In genomic region chr7:128744684-128745485, GRCm38 (mm10) we compare ENCODE assay signal across 8 mouse cellular contexts. TPM values are rescaled to one million over a fixed set of nuclear protein-coding genes. Genes with fewer than 3 reads are reported as not detected.
DNase-seq lines count a peak whose midpoint lies in the region; ATAC-seq and TF ChIP-seq lines count a peak whose summit lies in the region.

Gene Sec23ip, plus strand, starts transcription at chr7:128744943.

- under 1% methylated on average over 55 of the region's 55 CpGs for WGBS in cerebellum, adult 2 months
- under 1% methylated on average over 55 of the region's 55 CpGs for WGBS in forebrain, postnatal 0 days
- under 1% methylated on average over 55 of the region's 55 CpGs for WGBS in lung, embryonic 15.5 days

- H3K36me3 ChIP-seq in MEL (ENCODE audit: control insufficient read depth in 1 of 2, insufficient read depth in 2 of 2, low read length in 2 of 2): peaks cover 0 to 46% of the 10 kb centered on the region in 2 experiments; a peak in 3 of 4 replicates
- no peaks in the 10 kb centered on the region for H3K36me3 ChIP-seq in forebrain, postnatal 0 days (ENCODE audit: insufficient read depth)
- peaks cover under 1% of the 10 kb centered on the region for H3K36me3 ChIP-seq in lung, embryonic 15.5 days

- H3K27ac ChIP-seq in MEL (ENCODE audit: control insufficient read depth, low read depth, low read length): peak within 1 kb of the TSS; percentile 76
- peak within 1 kb of the TSS; percentile 18; the same call in 1 of the 2 replicates for H3K27ac ChIP-seq in cerebellum, adult 2 months (ENCODE audit: insufficient read depth, low read length)
- peak within 1 kb of the TSS; percentile 84 for H3K27ac ChIP-seq in forebrain, postnatal 0 days (ENCODE audit: low read depth, low read length)
- peak within 1 kb of the TSS; percentile 34 for H3K27ac ChIP-seq in lung, embryonic 15.5 days

- TF ChIP-seq RAD21 in MEL (IDR thresholded peaks at IDR 0.05; ENCODE audit: low read depth, low read length): no peak

- TF ChIP-seq CTCF in MEL (IDR thresholded peaks at IDR 0.05 in 2 of 3, conservative IDR thresholded peaks at IDR 0.05 in 1 of 3; ENCODE audit: control insufficient read depth in 1 of 3, insufficient read depth in 1 of 3, low read depth in 2 of 3, low read length in 3 of 3, poor library complexity in 1 of 3, severe bottlenecking in 1 of 3): no peak
- no peak for TF ChIP-seq CTCF in cerebellum, adult 2 months (IDR thresholded peaks at IDR 0.05; ENCODE audit: borderline replicate concordance, insufficient read depth, low read depth, low read length)
- no peak for TF ChIP-seq CTCF in forebrain, postnatal 0 days (IDR thresholded peaks at IDR 0.05; ENCODE audit: low read depth)

- no peaks in the 10 kb centered on the region for H3K9me3 ChIP-seq in MEL (replicated peaks; ENCODE audit: insufficient read depth, low read length)
- H3K9me3 ChIP-seq in forebrain, postnatal 0 days (ENCODE audit: low read length): no peaks in the 10 kb centered on the region
- H3K9me3 ChIP-seq in lung, embryonic 15.5 days: no peaks in the 10 kb centered on the region

- ATAC-seq in forebrain, postnatal 0 days: peak; percentile 90
- ATAC-seq in lung, embryonic 15.5 days (ENCODE audit: borderline replicate concordance, extremely low read depth, low FRiP score, low TSS enrichment): peak; percentile 81

- peak; percentile 93 to 99 for TF ChIP-seq POLR2A in MEL (IDR thresholded peaks at IDR 0.05; ENCODE audit: control insufficient read depth in 1 of 2, insufficient read depth in 1 of 2, low read depth in 1 of 2, low read length in 2 of 2, poor library complexity in 1 of 2)
- peak; percentile 96 for TF ChIP-seq POLR2A in cerebellum, adult 2 months (IDR thresholded peaks at IDR 0.05; ENCODE audit: borderline replicate concordance, insufficient read depth, low read length)

- H3K9ac ChIP-seq in MEL (ENCODE audit: control insufficient read depth, low read depth, low read length, poor library complexity, severe bottlenecking): peak within 1 kb of the TSS; percentile 84
- peak within 1 kb of the TSS; percentile 95 for H3K9ac ChIP-seq in forebrain, postnatal 0 days
- H3K9ac ChIP-seq in lung, embryonic 15.5 days: peak within 1 kb of the TSS; percentile 78

- DNase-seq in MEL (ENCODE audit: low read depth, low spot score): peak; percentile 99
- DNase-seq in cerebellum, adult 2 months: peak; percentile 98 to 99
- peak; percentile 98 for DNase-seq in forebrain, postnatal 0 days
- DNase-seq in heart, postnatal 4 days: peak; percentile 98
- peak; percentile 99 for DNase-seq in layer of hippocampus, adult 8-10 months (ENCODE audit: low spot score in 2 of 2)
- DNase-seq in ovary, adult 18-20 months (ENCODE audit: low spot score): peak; percentile 98
- DNase-seq in thymus, postnatal 0 days (ENCODE audit: low spot score): peak; percentile 97

- H3K27me3 ChIP-seq in MEL (ENCODE audit: control insufficient read depth in 1 of 2, insufficient read depth in 2 of 2, low read length in 2 of 2): no peaks in the 10 kb centered on the region
- no peaks in the 10 kb centered on the region for H3K27me3 ChIP-seq in cerebellum, adult 2 months (ENCODE audit: control insufficient read depth, insufficient read depth, low read length)
- no peaks in the 10 kb centered on the region for H3K27me3 ChIP-seq in forebrain, postnatal 0 days (ENCODE audit: insufficient read depth, low read length)
- H3K27me3 ChIP-seq in lung, embryonic 15.5 days: 0 out of 2 replicates have a peak, but pooled peaks cover 3% of the 10 kb centered on the region

- H3K4me2 ChIP-seq in forebrain, postnatal 0 days (ENCODE audit: low read depth): peak within 1 kb of the TSS; percentile 88
- peak within 1 kb of the TSS; percentile 76 for H3K4me2 ChIP-seq in lung, embryonic 15.5 days

- TF ChIP-seq EP300 in MEL (IDR thresholded peaks at IDR 0.05; ENCODE audit: low read depth in 1 of 2, low read length in 2 of 2): peak in 1 of 2 experiments; percentile 16; a peak in 1 of 4 replicates

- H3K4me3 ChIP-seq in MEL (ENCODE audit: control insufficient read depth in 1 of 2, insufficient read depth in 1 of 2, low read depth in 2 of 2, low read length in 2 of 2): peak within 1 kb of the TSS; percentile 56 to 72
- H3K4me3 ChIP-seq in cerebellum, adult 2 months (replicated peaks; ENCODE audit: insufficient read depth, low read depth, low read length): peak within 1 kb of the TSS; percentile 80
- H3K4me3 ChIP-seq in forebrain, postnatal 0 days (ENCODE audit: low read depth, low read length): peak within 1 kb of the TSS; percentile 97
- peak within 1 kb of the TSS; percentile 78 for H3K4me3 ChIP-seq in lung, embryonic 15.5 days

- peaks cover 9 to 41% of the 10 kb centered on the region in 2 experiments for H3K4me1 ChIP-seq in MEL (ENCODE audit: control insufficient read depth in 1 of 2, insufficient read depth in 2 of 2, low read length in 2 of 2)
- H3K4me1 ChIP-seq in cerebellum, adult 2 months (ENCODE audit: control insufficient read depth, insufficient read depth, low read length): peaks cover 6% of the 10 kb centered on the region
- H3K4me1 ChIP-seq in forebrain, postnatal 0 days (ENCODE audit: insufficient read depth): peaks cover 10% of the 10 kb centered on the region
- H3K4me1 ChIP-seq in lung, embryonic 15.5 days: peaks cover 37% of the 10 kb centered on the region

- H3K79me2 ChIP-seq in MEL (ENCODE audit: control insufficient read depth, insufficient read depth, low read length, poor library complexity): peaks cover 47% of the 10 kb centered on the region

TF ChIP-seq in MEL, 35 proteins besides CTCF, POLR2A, EP300 and RAD21 (continues in another document):
- TF ChIP-seq ELF1 (IDR thresholded peaks at IDR 0.05; ENCODE audit: low read depth, low read length): peak; percentile 99
- TF ChIP-seq RCOR1 (IDR thresholded peaks at IDR 0.05; ENCODE audit: low read depth, low read length): peak; percentile 93
- no peak for TF ChIP-seq E2F4 (IDR thresholded peaks at IDR 0.05; ENCODE audit: borderline replicate concordance, low read depth, low read length)
- TF ChIP-seq UBTF (IDR thresholded peaks at IDR 0.05; ENCODE audit: borderline replicate concordance, insufficient read depth, low read depth, low read length): no peak
- TF ChIP-seq HCFC1 (IDR thresholded peaks at IDR 0.05; ENCODE audit: low read depth, low read length): peak; percentile 99
- 0 out of 2 replicates have a peak, but pooled peaks have one; percentile 42 for TF ChIP-seq MAZ (IDR thresholded peaks at IDR 0.05; ENCODE audit: low read depth, low read length)
- no peak for TF ChIP-seq ZKSCAN1 (IDR thresholded peaks at IDR 0.05; ENCODE audit: low read depth, low read length)
- TF ChIP-seq POLR2AphosphoS2 (IDR thresholded peaks at IDR 0.05; ENCODE audit: low read length): peak; percentile 98
- peak; percentile 93 for TF ChIP-seq ZMIZ1 (IDR thresholded peaks at IDR 0.05; ENCODE audit: low read depth, low read length)
- no peak for TF ChIP-seq MAFK (IDR thresholded peaks at IDR 0.05; ENCODE audit: borderline replicate concordance, low read depth, low read length)
- TF ChIP-seq USF1 (IDR thresholded peaks at IDR 0.05; ENCODE audit: low read depth, low read length): peak; percentile 100
- no peak for TF ChIP-seq TAL1 (IDR thresholded peaks at IDR 0.05; ENCODE audit: low read length)
- TF ChIP-seq KAT2A (conservative IDR thresholded peaks at IDR 0.05; ENCODE audit: low read depth, low read length): peak; percentile 95
- no peak for TF ChIP-seq JUND (IDR thresholded peaks at IDR 0.05; ENCODE audit: low read depth, low read length)
- peak; percentile 100 for TF ChIP-seq NELFE (IDR thresholded peaks at IDR 0.05; ENCODE audit: low read depth, low read length)
- TF ChIP-seq MXI1 (IDR thresholded peaks at IDR 0.05; ENCODE audit: low read depth, low read length): peak; percentile 78
- peak; percentile 62 for TF ChIP-seq TCF12 (IDR thresholded peaks at IDR 0.05; ENCODE audit: low read depth, low read length)
- peak; percentile 95 for TF ChIP-seq MAX (IDR thresholded peaks at IDR 0.05; ENCODE audit: low read length)
- TF ChIP-seq CHD2 (IDR thresholded peaks at IDR 0.05; ENCODE audit: low read length): peak; percentile 100
- TF ChIP-seq NRF1 (IDR thresholded peaks at IDR 0.05; ENCODE audit: insufficient read depth, low read depth, low read length, poor library complexity, severe bottlenecking): peak; percentile 96
- TF ChIP-seq ZC3H11A (IDR thresholded peaks at IDR 0.05; ENCODE audit: low read depth, low read length): no peak
- TF ChIP-seq SIN3A (IDR thresholded peaks at IDR 0.05; ENCODE audit: low read length): peak; percentile 97
- no peak for TF ChIP-seq SMC3 (IDR thresholded peaks at IDR 0.05; ENCODE audit: low read depth, low read length)
- TF ChIP-seq USF2 (IDR thresholded peaks at IDR 0.05; ENCODE audit: borderline replicate concordance in 1 of 2, insufficient read depth in 1 of 2, low read depth in 1 of 2, low read length in 2 of 2): peak; percentile 93 to 96
- peak; percentile 38; the same call in 1 of the 2 replicates for TF ChIP-seq MYB (IDR thresholded peaks at IDR 0.05; ENCODE audit: low read depth, low read length)
- TF ChIP-seq ZNF384 (IDR thresholded peaks at IDR 0.05; ENCODE audit: low read depth, low read length): no peak
- no peak for TF ChIP-seq BHLHE40 (IDR thresholded peaks at IDR 0.05; ENCODE audit: borderline replicate concordance, low read depth, low read length)
- no peak for TF ChIP-seq GABPA (IDR thresholded peaks at IDR 0.05; ENCODE audit: low read depth, low read length)
- peak; percentile 28; the same call in 1 of the 2 replicates for TF ChIP-seq ETS1 (IDR thresholded peaks at IDR 0.05; ENCODE audit: low read depth, low read length)
- TF ChIP-seq TBP (IDR thresholded peaks at IDR 0.05; ENCODE audit: low read depth, low read length): peak; percentile 90
- no peak for TF ChIP-seq GATA1 (IDR thresholded peaks at IDR 0.05; ENCODE audit: low read depth, low read length)
- TF ChIP-seq MYC (IDR thresholded peaks at IDR 0.05; ENCODE audit: low read depth, low read length): peak; percentile 62; the same call in 1 of the 2 replicates

RNA-seq across cellular contexts. Expression of gene Sec23ip, which starts in this region (rescaled TPM):
- total RNA-seq in MEL (2012; rRNA removed): 20.7 and 21.2 TPM in 2 replicates
- polyA plus RNA-seq in MEL (2012; ENCODE audit: insufficient read depth in 1 of 2, insufficient read length in 2 of 2, low read depth in 1 of 2, low replicate concordance in 2 of 2, missing spikeins in 1 of 2): 10 to 100 TPM in 1 of 2 experiments, not detected in 1; 43.7 TPM
- polyA plus RNA-seq in cerebellum, adult 2 months (2012; rRNA removed): 18.2 and 21.7 TPM in 2 replicates
- 18.3 and 22.0 TPM in 2 replicates for total RNA-seq in forebrain, postnatal 0 days (2014; rRNA removed)
- 16.6 and 23.8 TPM in 2 replicates for polyA plus RNA-seq in forebrain, postnatal 0 days (2015; fragmentation: Nextera tagmentation; extraction: Ambion mirVana)
- 10 to 100 TPM; 34.9 to 36.3 TPM for total RNA-seq in heart, postnatal 4 days (2021)
- total RNA-seq in layer of hippocampus, adult 8-10 months (2022): 10 to 100 TPM; 44.5 to 65.8 (median 54.9) TPM
- 37.6 and 38.8 TPM in 2 replicates for polyA plus RNA-seq in lung, embryonic 15.5 days (2015; fragmentation: Nextera tagmentation; extraction: Ambion mirVana)
- 30.5 and 30.8 TPM in 2 replicates for polyA plus RNA-seq in thymus, postnatal 0 days (2015; fragmentation: Nextera tagmentation; extraction: Ambion mirVana)

Comparison
In these comparisons a context has a peak if more than half of its experiments do, and no peak if none do; other contexts are left out.
1. Peak in every context shown above with its lines: DNase-seq, ATAC-seq, H3K4me3 ChIP-seq and H3K27ac ChIP-seq.
2. H3K27ac ChIP-seq: peak in every context shown above with its lines; median percentile 84 in forebrain, postnatal 0 days; 76 in MEL; 34 in lung, embryonic 15.5 days; 18 in cerebellum, adult 2 months.